Mouse (Mus musculus) adipocyte (in vitro differentiated cells): ENCODE measurements around the gene Olfr978.
"Not testable (repeated sequence)": the region's sequence is repeated elsewhere in the genome, so short reads cannot be mapped to it uniquely, and the experiment has no call there.

Experiments used
- DNase-seq: peaks from one replicate; pipeline ENCODE4 v3.0.0-alpha.2; 2016; ENCODE audit warnings: low spot score

Gene Olfr978

GRCm38 (mm10) chr9:39991813-39992212, at the start of gene Olfr978:
Gene Olfr978, plus strand, starts transcription at chr9:39992113.
- DNase-seq, result no peak

GRCm38 (mm10) chr9:39951946-39952345, 40.0 kb upstream of the Olfr978 start, which contains the start of gene Olfr975:
Gene Olfr975, minus strand, starts transcription at chr9:39952046.
- no peak for DNase-seq

- DNase-seq, result not testable (repeated sequence)
Measured at GRCm38 (mm10) chr9:39961033-39961432, 30.9 kb upstream of the Olfr978 start, which contains the start of gene Olfr976. Gene Olfr976, minus strand, starts transcription at chr9:39961133.

- not testable (repeated sequence) for DNase-seq
Measured at GRCm38 (mm10) chr9:39976581-39977145, 15.2 kb upstream of the Olfr978 start.

- DNase-seq, result no peak
Measured at GRCm38 (mm10) chr9:40003365-40003764, 11.5 kb downstream of the Olfr978 start, which contains the start of gene Olfr979. Gene Olfr979, minus strand, starts transcription at chr9:40003465.

GRCm38 (mm10) chr9:40009482-40009881, 17.6 kb downstream of the Olfr978 start, which contains the start of gene Olfr980:
Gene Olfr980, minus strand, starts transcription at chr9:40009582.
- no peak for DNase-seq

GRCm38 (mm10) chr9:40021164-40021563, 29.3 kb downstream of the Olfr978 start, which contains the start of gene Olfr981:
Gene Olfr981, plus strand, starts transcription at chr9:40021464.
- DNase-seq, result no peak
